Mouse (Mus musculus) urinary bladder, postnatal 36 days (tissue): ENCODE data around the gene Ptgds.
A peak's percentile ranks its signal among the peaks of the same experiment; 100 is the strongest.

Source experiments
- DNase-seq, 2 experiments: peaks; one replicate each; pipeline ENCODE4 v3.0.0; 2022; ENCODE audit warnings: low spot score in 2 of 2, mixed read lengths in 1 of 2

Gene Ptgds

GRCm38 (mm10) chr2:25480541-25480940 is 10.7 kb upstream of the Ptgds start:
- no peak for DNase-seq

GRCm38 (mm10) chr2:25479551-25480311 is 9.9 kb upstream of the Ptgds start:
- DNase-seq: peak in 1 of 2 experiments; percentile 18

- peak in 1 of 2 experiments; percentile 33 for DNase-seq
These were observed 8.3 kb upstream of the Ptgds start for GRCm38 (mm10) chr2:25477967-25478675.

- DNase-seq: no peak
These were observed 7.7 kb upstream of the Ptgds start for GRCm38 (mm10) chr2:25477541-25477940.

GRCm38 (mm10) chr2:25472550-25472949 is 2.7 kb upstream of the Ptgds start:
- no peak for DNase-seq

GRCm38 (mm10) chr2:25468962-25469915 is 607 bp downstream of the Ptgds start:
- no peak for DNase-seq

GRCm38 (mm10) chr2:25467606-25468303 is 2.1 kb downstream of the Ptgds start:
- DNase-seq: no peak

- DNase-seq: no peak
These were observed 3.8 kb downstream of the Ptgds start for GRCm38 (mm10) chr2:25465816-25466635.

GRCm38 (mm10) chr2:25465256-25465655 is 4.6 kb downstream of the Ptgds start:
- no peak for DNase-seq

GRCm38 (mm10) chr2:25463630-25464029 is 6.2 kb downstream of the Ptgds start:
- DNase-seq: no peak

GRCm38 (mm10) chr2:25461407-25461806 is 8.4 kb downstream of the Ptgds start:
- DNase-seq: no peak

GRCm38 (mm10) chr2:25460551-25461309 is 9.1 kb downstream of the Ptgds start, which contains the start of gene Paxx:
Gene Paxx, minus strand, starts transcription at chr2:25461094.
- DNase-seq: peak; percentile 89 to 93

- peak in 1 of 2 experiments; percentile 13 for DNase-seq
These were observed 9.7 kb downstream of the Ptgds start for GRCm38 (mm10) chr2:25460135-25460534.

GRCm38 (mm10) chr2:25458911-25459310 is 10.9 kb downstream of the Ptgds start:
- DNase-seq: peak; percentile 52 to 73

- DNase-seq: no peak
These were observed 12.6 kb downstream of the Ptgds start for GRCm38 (mm10) chr2:25457022-25457896.

- peak; percentile 50 to 51 for DNase-seq
These were observed 13.5 kb downstream of the Ptgds start, which contains the start of gene Clic3 for GRCm38 (mm10) chr2:25456205-25456953. Gene Clic3, plus strand, starts transcription at chr2:25456838.

GRCm38 (mm10) chr2:25452951-25453350 is 16.9 kb downstream of the Ptgds start:
- no peak for DNase-seq
